Comparison of ENCODE assay signal across 27 mouse cellular contexts in genomic region chr5:30969440-30969839, GRCm38 (mm10). TPM values are rescaled to one million over a fixed set of nuclear protein-coding genes. Genes with fewer than 3 reads are reported as not detected.
A peak's percentile ranks its signal among the peaks of the same experiment; 100 is the strongest.
DNase-seq lines count a peak whose midpoint lies in the region; ATAC-seq and TF ChIP-seq lines count a peak whose summit lies in the region.
"Had no signal": no experiment of that assay in that cellular context is flagged by ENCODE, and none has a peak within 500 bp of the region (broad histone marks: within the 10 kb centered on the region; RNA-seq: fewer than 3 reads in every experiment).

No protein-coding gene starts in this region.

- H3K9ac ChIP-seq in MEL (ENCODE audit: control insufficient read depth, low read depth, low read length, poor library complexity, severe bottlenecking): no peak overlapping the region
- H3K9ac ChIP-seq in intestine, postnatal 0 days (ENCODE audit: low read depth, low read length): no peak overlapping the region
- H3K9ac ChIP-seq: kidney, embryonic 15.5 days; liver, embryonic 15.5 days; midbrain, embryonic 12.5 days had no signal

- H3K4me2 ChIP-seq in intestine, postnatal 0 days (replicated peaks; ENCODE audit: low read depth): 0 out of 2 replicates have a peak overlapping the region, but pooled peaks have one; percentile 48
- H3K4me2 ChIP-seq: kidney, embryonic 15.5 days; liver, embryonic 15.5 days; midbrain, embryonic 12.5 days had no signal

- TF ChIP-seq RAD21 in MEL (IDR thresholded peaks at IDR 0.05; ENCODE audit: low read depth, low read length): no peak

- H3K9me3 ChIP-seq in MEL (replicated peaks; ENCODE audit: insufficient read depth, low read length): no peaks in the 10 kb centered on the region
- H3K9me3 ChIP-seq in intestine, postnatal 0 days (ENCODE audit: control insufficient read depth): no peaks in the 10 kb centered on the region
- no peaks in the 10 kb centered on the region for H3K9me3 ChIP-seq in limb, embryonic 10.5 days (replicated peaks)
- H3K9me3 ChIP-seq: embryonic facial prominence, embryonic 10.5 days; forebrain, embryonic 10.5 days; hindbrain, embryonic 10.5 days; kidney, embryonic 15.5 days; liver, embryonic 15.5 days; midbrain, embryonic 12.5 days had no signal

- TF ChIP-seq CTCF in MEL (IDR thresholded peaks at IDR 0.05 in 2 of 3, conservative IDR thresholded peaks at IDR 0.05 in 1 of 3; ENCODE audit: control insufficient read depth in 1 of 3, insufficient read depth in 1 of 3, low read depth in 2 of 3, low read length in 3 of 3, poor library complexity in 1 of 3, severe bottlenecking in 1 of 3): no peak
- TF ChIP-seq CTCF in intestine, postnatal 0 days (IDR thresholded peaks at IDR 0.05; ENCODE audit: low read depth): no peak
- no peak for TF ChIP-seq CTCF in small intestine, adult 2 months (IDR thresholded peaks at IDR 0.05; ENCODE audit: extremely low read depth, insufficient read length, insufficient replicate concordance, low read depth, low read length)
- TF ChIP-seq CTCF in left cerebral cortex, adult 2 months (IDR thresholded peaks at IDR 0.05): no peak

- 28% methylated on average over 2 of the region's 2 CpGs for WGBS in intestine, postnatal 0 days
- 18% methylated on average over 2 of the region's 2 CpGs for WGBS in small intestine, adult 2 months
- 83% methylated on average over 2 of the region's 2 CpGs for WGBS in limb, embryonic 10.5 days

- H3K27me3 ChIP-seq in MEL (ENCODE audit: control insufficient read depth in 1 of 2, insufficient read depth in 2 of 2, low read length in 2 of 2): 0 out of 4 replicates have a peak, but pooled peaks cover 0 to 2% of the 10 kb centered on the region in 2 experiments
- no peaks in the 10 kb centered on the region for H3K27me3 ChIP-seq in intestine, postnatal 0 days (replicated peaks; ENCODE audit: control insufficient read depth, insufficient read depth, low read length)
- no peaks in the 10 kb centered on the region for H3K27me3 ChIP-seq in small intestine, adult 2 months (ENCODE audit: control insufficient read depth, insufficient read depth, low read length)
- 0 out of 2 replicates have a peak, but pooled peaks cover 2% of the 10 kb centered on the region for H3K27me3 ChIP-seq in limb, embryonic 10.5 days (ENCODE audit: low read depth, poor library complexity, severe bottlenecking)
- H3K27me3 ChIP-seq: kidney, embryonic 15.5 days; liver, embryonic 15.5 days had no signal

- no peak overlapping the region for H3K27ac ChIP-seq in MEL (ENCODE audit: control insufficient read depth, low read depth, low read length)
- peak overlapping the region; percentile 64; the same call in 1 of the 2 replicates for H3K27ac ChIP-seq in intestine, postnatal 0 days (ENCODE audit: low read depth, low read length)
- H3K27ac ChIP-seq in small intestine, adult 2 months (ENCODE audit: insufficient read depth, low read depth, low read length): peak overlapping the region; percentile 61
- no peak overlapping the region for H3K27ac ChIP-seq in limb, embryonic 10.5 days
- H3K27ac ChIP-seq in left cerebral cortex, adult 2 months: no peak overlapping the region
- H3K27ac ChIP-seq: embryonic facial prominence, embryonic 10.5 days; forebrain, embryonic 10.5 days; hindbrain, embryonic 10.5 days; liver, embryonic 15.5 days; midbrain, embryonic 12.5 days had no signal

- peak; percentile 94 for ATAC-seq in intestine, postnatal 0 days
- ATAC-seq: forebrain, embryonic 16.5 days; hindbrain, embryonic 16.5 days had no signal

- peak; percentile 52 to 61; a peak in 3 of 4 replicates for TF ChIP-seq EP300 in MEL (IDR thresholded peaks at IDR 0.05; ENCODE audit: low read depth in 1 of 2, low read length in 2 of 2)

- H3K79me2 ChIP-seq in MEL (ENCODE audit: control insufficient read depth, insufficient read depth, low read length, poor library complexity): no peaks in the 10 kb centered on the region

- peak; percentile 94 for DNase-seq in heart, adult 11 months
- DNase-seq in heart, postnatal 14 days: no peak
- DNase-seq in MEL (ENCODE audit: low read depth, low spot score): peak; percentile 61
- DNase-seq in limb, embryonic 10.5 days (ENCODE audit: low spot score): no peak
- no peak for DNase-seq in left cerebral cortex, adult 2 months (ENCODE audit: extremely low spot score in 1 of 2, low spot score in 2 of 2)
- no peak for DNase-seq in layer of hippocampus, postnatal 36 days
- DNase-seq: adrenal gland, postnatal 14 days; cerebellum, adult 11 months; cerebellum, adult 9-11 months; gastrocnemius, postnatal 14 days; kidney, adult 11 months; kidney, postnatal 36 days; layer of hippocampus, adult 9-11 months; right cerebral cortex, postnatal 25 days had no signal

- H3K4me1 ChIP-seq in MEL (ENCODE audit: control insufficient read depth in 1 of 2, insufficient read depth in 2 of 2, low read length in 2 of 2): peaks cover 0 to 26% of the 10 kb centered on the region in 2 experiments; a peak in 3 of 4 replicates
- H3K4me1 ChIP-seq in intestine, postnatal 0 days (replicated peaks; ENCODE audit: control insufficient read depth, insufficient read depth, low read length): peaks cover 2% of the 10 kb centered on the region; the same call in 1 of the 2 replicates
- peaks cover 29% of the 10 kb centered on the region for H3K4me1 ChIP-seq in small intestine, adult 2 months (ENCODE audit: control insufficient read depth, insufficient read depth, insufficient read length, low read length)
- H3K4me1 ChIP-seq in limb, embryonic 10.5 days: peaks cover 12% of the 10 kb centered on the region
- H3K4me1 ChIP-seq: midbrain, embryonic 12.5 days had no signal

- no peak for TF ChIP-seq POLR2A in MEL (IDR thresholded peaks at IDR 0.05; ENCODE audit: control insufficient read depth in 1 of 2, insufficient read depth in 1 of 2, low read depth in 1 of 2, low read length in 2 of 2, poor library complexity in 1 of 2)
- TF ChIP-seq POLR2A in small intestine, adult 2 months (IDR thresholded peaks at IDR 0.05; ENCODE audit: low read depth, low read length): no peak

- no peak overlapping the region for H3K4me3 ChIP-seq in MEL (ENCODE audit: control insufficient read depth in 1 of 2, insufficient read depth in 1 of 2, low read depth in 2 of 2, low read length in 2 of 2)
- H3K4me3 ChIP-seq in intestine, postnatal 0 days (ENCODE audit: low read depth, low read length): no peak overlapping the region
- no peak overlapping the region for H3K4me3 ChIP-seq in small intestine, adult 2 months (ENCODE audit: low read depth, low read length)
- no peak overlapping the region for H3K4me3 ChIP-seq in limb, embryonic 10.5 days
- no peak overlapping the region for H3K4me3 ChIP-seq in left cerebral cortex, adult 2 months
- H3K4me3 ChIP-seq: embryonic facial prominence, embryonic 10.5 days; forebrain, embryonic 10.5 days; hindbrain, embryonic 10.5 days; kidney, embryonic 15.5 days; liver, embryonic 15.5 days; midbrain, embryonic 12.5 days had no signal

- intact Hi-C loops in heart, postnatal 14 days (cut with DNase I): no loop called here
- intact Hi-C loops in left cerebral cortex, adult 2 months (cut with DNase I): no loop called here

- peaks cover 0 to 16% of the 10 kb centered on the region in 2 experiments; a peak in 2 of 4 replicates for H3K36me3 ChIP-seq in MEL (ENCODE audit: control insufficient read depth in 1 of 2, insufficient read depth in 2 of 2, low read length in 2 of 2)
- H3K36me3 ChIP-seq in intestine, postnatal 0 days (ENCODE audit: control insufficient read depth, insufficient read depth): no peaks in the 10 kb centered on the region
- H3K36me3 ChIP-seq in small intestine, adult 2 months (ENCODE audit: control insufficient read depth, insufficient read depth, low read length): no peaks in the 10 kb centered on the region
- H3K36me3 ChIP-seq in limb, embryonic 10.5 days: no peaks in the 10 kb centered on the region
- H3K36me3 ChIP-seq: embryonic facial prominence, embryonic 10.5 days; forebrain, embryonic 10.5 days; hindbrain, embryonic 10.5 days; kidney, embryonic 15.5 days; liver, embryonic 15.5 days; midbrain, embryonic 12.5 days had no signal

RNA-seq across cellular contexts. Expression of gene Tcf23, which starts 1.0 kb away (rescaled TPM):
- under 1 TPM; 0.51 to 0.55 TPM for total RNA-seq in heart, postnatal 14 days (2021)
- 0.03 and 0.08 TPM in 2 replicates for total RNA-seq in MEL (2012; rRNA removed)
- polyA plus RNA-seq in MEL (2012; ENCODE audit: insufficient read depth in 1 of 2, insufficient read length in 2 of 2, low read depth in 1 of 2, low replicate concordance in 2 of 2, missing spikeins in 1 of 2): under 1 TPM in 1 of 2 experiments, not detected in 1; 0.07 TPM
- polyA plus RNA-seq in intestine, postnatal 0 days (2015; fragmentation: Nextera tagmentation; extraction: Ambion mirVana): 1.8 and 2.3 TPM in 2 replicates
- polyA plus RNA-seq in small intestine, adult 2 months (2012; rRNA removed): 0.44 and 2.0 TPM in 2 replicates
- polyA plus RNA-seq in limb, embryonic 10.5 days (2016; fragmentation: Nextera tagmentation; extraction: Ambion mirVana): not detected in 2 replicates
- under 1 TPM; 0.12 to 0.23 TPM for total RNA-seq in left cerebral cortex, adult 2 months (2021)
- total RNA-seq in layer of hippocampus, postnatal 36 days (2021): under 1 TPM; 0.10 to 0.13 TPM
- polyA plus RNA-seq: brain, embryonic 14.5 days; embryonic facial prominence, embryonic 10.5 days; forebrain, embryonic 10.5 days; forebrain, embryonic 16.5 days; hindbrain, embryonic 10.5 days; hindbrain, embryonic 16.5 days; limb, embryonic 11.5 days; midbrain, embryonic 12.5 days; neural tube, embryonic 11.5 days had no signal

RNA-seq across cellular contexts. Expression of gene Preb, which starts 9.3 kb away (rescaled TPM):
- total RNA-seq in heart, postnatal 14 days (2021): 10 to 100 TPM; 74.1 to 79.3 TPM
- 141 and 143 TPM in 2 replicates for total RNA-seq in MEL (2012; rRNA removed)
- polyA plus RNA-seq in MEL (2012; ENCODE audit: insufficient read depth in 1 of 2, insufficient read length in 2 of 2, low read depth in 1 of 2, low replicate concordance in 2 of 2, missing spikeins in 1 of 2): 100 to 1,000 TPM in 1 of 2 experiments, not detected in 1; 247 TPM
- polyA plus RNA-seq in intestine, postnatal 0 days (2015; fragmentation: Nextera tagmentation; extraction: Ambion mirVana): 150 and 161 TPM in 2 replicates
- polyA plus RNA-seq in small intestine, adult 2 months (2012; rRNA removed): 249 and 335 TPM in 2 replicates
- polyA plus RNA-seq in limb, embryonic 10.5 days (2016; fragmentation: Nextera tagmentation; extraction: Ambion mirVana): 139 and 142 TPM in 2 replicates
- 100 to 1,000 TPM; 129 to 134 TPM for total RNA-seq in left cerebral cortex, adult 2 months (2021)
- total RNA-seq in layer of hippocampus, postnatal 36 days (2021): 100 to 1,000 TPM; 115 to 137 TPM

RNA-seq across cellular contexts. Expression of gene Cgref1, which starts 24.0 kb away (rescaled TPM):
- total RNA-seq in heart, postnatal 14 days (2021): under 1 TPM; 0.39 to 0.45 TPM
- not detected in 2 replicates for total RNA-seq in MEL (2012; rRNA removed)
- polyA plus RNA-seq in MEL (2012; ENCODE audit: insufficient read depth in 1 of 2, insufficient read length in 2 of 2, low read depth in 1 of 2, low replicate concordance in 2 of 2, missing spikeins in 1 of 2): 1 to 10 TPM in 1 of 2 experiments, not detected in 1; 1.4 TPM
- 535 and 618 TPM in 2 replicates for polyA plus RNA-seq in intestine, postnatal 0 days (2015; fragmentation: Nextera tagmentation; extraction: Ambion mirVana)
- polyA plus RNA-seq in small intestine, adult 2 months (2012; rRNA removed): 219 and 481 TPM in 2 replicates
- polyA plus RNA-seq in limb, embryonic 10.5 days (2016; fragmentation: Nextera tagmentation; extraction: Ambion mirVana): 1.0 and 2.5 TPM in 2 replicates
- 10 to 100 TPM; 24.2 to 26.0 TPM for total RNA-seq in left cerebral cortex, adult 2 months (2021)
- total RNA-seq in layer of hippocampus, postnatal 36 days (2021): 10 to 100 TPM; 16.5 to 16.7 TPM

RNA-seq across cellular contexts. Expression of gene Khk, which starts 48.2 kb away (rescaled TPM):
- total RNA-seq in heart, postnatal 14 days (2021): 10 to 100 TPM; 15.4 TPM
- 268 and 308 TPM in 2 replicates for total RNA-seq in MEL (2012; rRNA removed)
- 100 to 1,000 TPM in 1 of 2 experiments, not detected in 1; 461 TPM for polyA plus RNA-seq in MEL (2012; ENCODE audit: insufficient read depth in 1 of 2, insufficient read length in 2 of 2, low read depth in 1 of 2, low replicate concordance in 2 of 2, missing spikeins in 1 of 2)
- 89.6 and 97.9 TPM in 2 replicates for polyA plus RNA-seq in intestine, postnatal 0 days (2015; fragmentation: Nextera tagmentation; extraction: Ambion mirVana)
- 285 and 579 TPM in 2 replicates for polyA plus RNA-seq in small intestine, adult 2 months (2012; rRNA removed)
- polyA plus RNA-seq in limb, embryonic 10.5 days (2016; fragmentation: Nextera tagmentation; extraction: Ambion mirVana): 7.1 and 7.8 TPM in 2 replicates
- total RNA-seq in left cerebral cortex, adult 2 months (2021): 10 to 100 TPM; 15.3 to 19.3 TPM
- total RNA-seq in layer of hippocampus, postnatal 36 days (2021): 10 to 100 TPM; 10.1 to 13.6 TPM

RNA-seq across cellular contexts. Expression of gene Emilin1, which starts 56.2 kb away (rescaled TPM):
- total RNA-seq in heart, postnatal 14 days (2021): 10 to 100 TPM; 38.9 to 46.9 TPM
- 1.3 and 1.5 TPM in 2 replicates for total RNA-seq in MEL (2012; rRNA removed)
- polyA plus RNA-seq in MEL (2012; ENCODE audit: insufficient read depth in 1 of 2, insufficient read length in 2 of 2, low read depth in 1 of 2, low replicate concordance in 2 of 2, missing spikeins in 1 of 2): 1 to 10 TPM in 1 of 2 experiments, not detected in 1; 2.0 TPM
- polyA plus RNA-seq in intestine, postnatal 0 days (2015; fragmentation: Nextera tagmentation; extraction: Ambion mirVana): 63.2 and 63.7 TPM in 2 replicates
- 51.8 and 81.9 TPM in 2 replicates for polyA plus RNA-seq in small intestine, adult 2 months (2012; rRNA removed)
- polyA plus RNA-seq in limb, embryonic 10.5 days (2016; fragmentation: Nextera tagmentation; extraction: Ambion mirVana): 202 and 241 TPM in 2 replicates
- total RNA-seq in left cerebral cortex, adult 2 months (2021): 1 to 10 TPM; 3.0 to 3.3 TPM
- 1 to 10 TPM; 2.0 to 2.3 TPM for total RNA-seq in layer of hippocampus, postnatal 36 days (2021)

Comparison
In these comparisons a context has a peak if more than half of its experiments do, and no peak if none do; other contexts are left out.
1. DNase-seq: peak in heart, adult 11 months (single experiment) and MEL (single experiment); none in heart, postnatal 14 days (0 of 2), limb, embryonic 10.5 days (single experiment), left cerebral cortex, adult 2 months (0 of 2) and layer of hippocampus, postnatal 36 days (0 of 2).
2. H3K27ac ChIP-seq: peak in intestine, postnatal 0 days (single experiment) and small intestine, adult 2 months (single experiment); none in MEL (single experiment), limb, embryonic 10.5 days (single experiment) and left cerebral cortex, adult 2 months (single experiment).
3. RNA of gene Cgref1, which starts 24.0 kb away (total RNA-seq): 24.2 to 26.0 TPM in left cerebral cortex, adult 2 months and 16.5 to 16.7 TPM in layer of hippocampus, postnatal 36 days; 0.39 to 0.45 TPM in heart, postnatal 14 days and not detected in MEL; every median in the first group is over 10 times any median in the second.